Mouse (Mus musculus) ES-E14 (cell line): ENCODE results near the gene Fam174b. TPM values are rescaled to one million over a fixed set of nuclear protein-coding genes. Genes with fewer than 3 reads are reported as not detected.

Experiments used
- DNase-seq: peaks from one replicate; pipeline ENCODE4 v3.0.0-alpha.2; 2013; ENCODE audit warnings: low read depth, low spot score
- H3K27ac ChIP-seq: 2 replicates; pipeline ENCODE4 v1.5.1; 2012; ENCODE audit warnings: low read depth, mild to moderate bottlenecking, low read length, moderate library complexity, mixed read lengths; ENCODE audit not compliant: poor library complexity, insufficient read depth, severe bottlenecking
- H3K36me3 ChIP-seq: 2 replicates; pipeline ENCODE4 v1.6.1; 2012; ENCODE audit warnings: mild to moderate bottlenecking, low read length, moderate library complexity, mixed read lengths; ENCODE audit not compliant: control insufficient read depth, poor library complexity, insufficient read depth, severe bottlenecking
- H3K4me1 ChIP-seq, 2 experiments: fragments of 150-350 bp in 1 of 2; sonication (generic) in 1 of 2; 2 replicates each; pipeline ENCODE4 v1.6.1; 2012; ENCODE audit warnings: low read length in 2 of 2, mild to moderate bottlenecking in 1 of 2, mixed read lengths in 1 of 2; ENCODE audit not compliant: control insufficient read depth in 2 of 2, insufficient read depth in 2 of 2, poor library complexity in 1 of 2
- H3K4me3 ChIP-seq, 2 experiments: fragments of 150-350 bp in 1 of 2; sonication (generic) in 1 of 2; 2 replicates each; pipeline ENCODE4 v1.5.1; 2012; ENCODE audit warnings: low read length in 2 of 2, low read depth in 1 of 2, mild to moderate bottlenecking in 1 of 2, mixed read lengths in 1 of 2; ENCODE audit not compliant: insufficient read depth in 1 of 2, poor library complexity in 1 of 2, severe bottlenecking in 1 of 2
- H3K9ac ChIP-seq: 2 replicates; pipeline ENCODE4 v1.6.1; 2012; ENCODE audit warnings: low read depth, mild to moderate bottlenecking, low read length, mixed read lengths; ENCODE audit not compliant: poor library complexity, insufficient read depth, severe bottlenecking
- H3K9me3 ChIP-seq: fragments of 150-350 bp; sonication (generic); 2 replicates; pipeline ENCODE4 v1.6.1; 2012; ENCODE audit warnings: low read depth, mild to moderate bottlenecking, low read length; ENCODE audit not compliant: control insufficient read depth, insufficient read depth
- CHD2 ChIP-seq: IDR thresholded peaks from 2 replicates; pipeline ENCODE4 v1.6.1; 2014; ENCODE audit warnings: mild to moderate bottlenecking, low read depth, low read length, inconsistent platforms
- HCFC1 ChIP-seq: IDR thresholded peaks from 2 replicates; pipeline ENCODE4 v1.6.1; 2012; ENCODE audit warnings: low read length, inconsistent platforms, borderline replicate concordance; ENCODE audit not compliant: insufficient read depth
- MAFK ChIP-seq: IDR thresholded peaks from 2 replicates; pipeline ENCODE4 v1.6.1; 2014; ENCODE audit warnings: mild to moderate bottlenecking, low read depth, low read length, inconsistent platforms; ENCODE audit not compliant: insufficient read depth
- ZC3H11A ChIP-seq: IDR thresholded peaks from 2 replicates; pipeline ENCODE4 v1.6.1; 2012; ENCODE audit warnings: low read depth, mild to moderate bottlenecking, inconsistent platforms, low read length, borderline replicate concordance
- ZNF384 ChIP-seq: IDR thresholded peaks from 2 replicates; pipeline ENCODE4 v1.6.1; 2012; ENCODE audit warnings: low read depth, low read length, inconsistent platforms
- in situ Hi-C, 2 experiments: fragments of 600-800 bp; cut with MboI; formaldehyde crosslinking; loops; one replicate each; pipeline ENCODE4 v1.15.1; 2025; ENCODE audit warnings: low sequenced_read_pairs in 2 of 2, inconsistent platforms in 1 of 2; ENCODE audit not compliant: unreplicated experiment in 2 of 2
- total RNA-seq: library from RNA; depleted of rRNA; stranded (reverse); fragments of 300-350 nt; gene quantifications from 2 replicates; pipeline ENCODE4 v1.2.3, GENCODE M21; 2012

The Fam174b gene
- total RNA-seq, 1 experiment, result 6.5 TPM

GRCm38 (mm10) chr7:73747531-73747930, 7.4 kb downstream of the Fam174b start:
- H3K36me3 ChIP-seq, result no peaks in the 10 kb centered on the region
- no peak overlapping the region for H3K27ac ChIP-seq
- no peak overlapping the region for H3K4me3 ChIP-seq
- no peaks in the 10 kb centered on the region; a peak in 1 of 4 replicates for H3K4me1 ChIP-seq
- H3K9ac ChIP-seq, result no peak overlapping the region
- H3K9me3 ChIP-seq, result no peaks in the 10 kb centered on the region
- DNase-seq, result no peak
- in situ Hi-C loops, result no loop called here
- TF ChIP-seq HCFC1 (no peak), ZNF384 (no peak), ZC3H11A (no peak), MAFK (no peak), CHD2 (no peak)

DNA sequence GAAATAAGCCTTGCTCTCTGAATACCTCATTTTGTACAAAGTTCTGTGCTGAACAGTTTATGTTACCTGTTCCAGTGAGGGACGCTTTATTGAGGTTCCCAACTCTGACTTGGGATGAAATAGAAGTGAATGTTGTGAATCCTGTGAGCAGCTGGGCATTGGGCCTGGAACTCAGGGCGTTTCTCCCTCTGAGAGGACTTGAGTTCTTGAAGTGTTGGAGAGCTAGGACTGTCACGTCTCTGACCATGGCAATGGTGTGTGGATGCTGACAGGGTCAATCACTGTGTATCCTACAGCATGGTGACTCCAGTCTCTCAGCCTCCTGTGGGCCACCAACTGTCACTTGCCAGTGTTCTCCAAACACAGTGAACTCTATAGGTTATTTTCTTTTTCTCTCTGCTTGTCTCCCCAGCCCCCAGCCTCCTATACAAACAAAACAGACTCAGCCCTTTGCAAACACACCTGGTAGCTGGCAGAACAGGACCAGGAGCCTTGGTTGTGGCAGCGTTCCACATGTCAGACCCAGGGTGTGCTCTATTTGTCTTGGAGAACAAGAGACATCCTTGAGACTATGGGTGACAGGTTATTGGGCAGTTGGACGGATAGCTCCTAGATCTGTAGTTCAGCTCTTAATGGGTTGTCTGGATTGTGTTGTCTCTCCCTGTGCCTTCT, 8.5 kb downstream of the Fam174b start:
- TF ChIP-seq MAFK (no peak), HCFC1 (no peak), CHD2 (no peak), ZC3H11A (no peak), ZNF384 (no peak)
- Histone ChIP-seq H3K27ac (no peak overlapping the region), H3K4me1 (no peaks in the 10 kb centered on the region), H3K9ac (no peak overlapping the region), H3K9me3 (no peaks in the 10 kb centered on the region), H3K4me3 (no peak overlapping the region), H3K36me3 (no peaks in the 10 kb centered on the region)
- in situ Hi-C loops, result no loop called here
- DNase-seq, result no peak

DNA sequence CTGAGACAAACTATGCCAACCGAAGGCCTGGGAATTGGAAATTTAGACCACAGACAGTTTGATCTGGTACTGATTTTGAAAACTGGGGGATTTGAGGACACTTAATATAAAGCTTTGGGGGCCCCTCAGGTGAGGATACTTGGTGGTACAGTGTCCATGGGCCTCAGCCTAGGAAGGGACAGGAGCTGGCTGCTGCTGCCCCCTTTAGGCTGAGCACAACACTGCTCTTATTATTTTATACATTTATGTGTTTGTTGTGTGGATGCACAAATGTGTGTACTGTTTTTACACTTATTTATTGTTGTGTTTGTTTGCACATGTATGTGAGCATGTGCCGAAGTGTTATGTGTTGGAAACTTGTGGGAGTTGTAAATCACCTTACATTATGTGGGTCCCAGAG, 9.2 kb downstream of the Fam174b start:
- Histone ChIP-seq H3K4me1 (no peaks in the 10 kb centered on the region), H3K4me3 (no peak overlapping the region), H3K36me3 (no peaks in the 10 kb centered on the region), H3K9me3 (no peaks in the 10 kb centered on the region), H3K9ac (no peak overlapping the region), H3K27ac (no peak overlapping the region)
- no peak for DNase-seq
- TF ChIP-seq MAFK, result no peak
- no peak for TF ChIP-seq ZNF384
- no peak for TF ChIP-seq ZC3H11A
- TF ChIP-seq CHD2, result no peak
- TF ChIP-seq HCFC1, result no peak
- in situ Hi-C loops, result no loop called here

DNA sequence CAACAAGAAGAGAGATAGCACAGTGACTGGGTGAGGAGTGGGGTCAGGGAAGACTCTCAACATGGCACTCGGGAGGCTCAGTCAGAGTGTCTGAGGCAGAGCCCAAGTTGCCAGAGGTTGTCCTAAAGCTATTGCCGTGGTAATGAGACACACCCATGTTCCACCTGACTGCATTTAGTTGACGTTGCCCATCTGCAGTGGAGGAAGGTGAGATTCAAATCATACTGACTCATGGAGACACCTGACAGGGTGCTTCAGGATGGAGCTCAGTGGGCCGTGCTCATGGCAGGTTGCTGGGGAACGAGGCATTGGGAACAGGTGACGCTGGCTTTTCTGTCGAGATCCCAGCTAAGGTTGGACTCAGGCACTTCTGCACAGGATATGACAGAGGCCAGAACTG, 9.9 kb downstream of the Fam174b start:
- H3K4me3 ChIP-seq, result no peak overlapping the region
- TF ChIP-seq MAFK, result no peak
- TF ChIP-seq ZC3H11A, result no peak
- no peak for TF ChIP-seq CHD2
- no peak for TF ChIP-seq HCFC1
- no peak for TF ChIP-seq ZNF384
- H3K27ac ChIP-seq, result no peak overlapping the region
- H3K9me3 ChIP-seq, result no peaks in the 10 kb centered on the region
- H3K9ac ChIP-seq, result no peak overlapping the region
- no peak for DNase-seq
- in situ Hi-C loops, result no loop called here
- no peaks in the 10 kb centered on the region for H3K4me1 ChIP-seq
- no peaks in the 10 kb centered on the region for H3K36me3 ChIP-seq

- Histone ChIP-seq H3K4me1 (no peaks in the 10 kb centered on the region), H3K9ac (no peak overlapping the region), H3K27ac (no peak overlapping the region), H3K9me3 (no peaks in the 10 kb centered on the region), H3K4me3 (no peak overlapping the region), H3K36me3 (no peaks in the 10 kb centered on the region)
- TF ChIP-seq ZC3H11A (no peak), MAFK (no peak), ZNF384 (no peak), HCFC1 (no peak), CHD2 (no peak)
- in situ Hi-C loops, result no loop called here
- no peak for DNase-seq
These were observed 13.5 kb downstream of the Fam174b start for GRCm38 (mm10) chr7:73753598-73753997.
